Mouse (Mus musculus) C2C12 (cell line): ENCODE measurements around the gene Slc24a3.

ENCODE experiments used
- CEBPB ChIP-seq: IDR thresholded peaks from one replicate; pipeline ENCODE4 v1.6.1; 2011; ENCODE audit warnings: low read depth, mild to moderate bottlenecking, control low read depth, moderate library complexity
- CTCF ChIP-seq: IDR thresholded peaks from one replicate; pipeline ENCODE4 v1.5.1; 2011; ENCODE audit not compliant: control insufficient read depth, insufficient read depth, insufficient read length
- MAX ChIP-seq: IDR thresholded peaks from one replicate; pipeline ENCODE4 v1.6.1; 2011; ENCODE audit warnings: mild to moderate bottlenecking, control low read depth
- MYOD1 ChIP-seq: IDR thresholded peaks from one replicate; pipeline ENCODE4 v1.6.1; 2011; ENCODE audit warnings: low read depth; ENCODE audit not compliant: control insufficient read depth, insufficient read length
- MYOG ChIP-seq: IDR thresholded peaks from one replicate; pipeline ENCODE4 v1.6.1; 2011; ENCODE audit not compliant: control insufficient read depth, insufficient read length; ENCODE audit errors: extremely low read depth
- USF1 ChIP-seq: IDR thresholded peaks from one replicate; pipeline ENCODE4 v1.6.1; 2011; ENCODE audit warnings: low read depth, mild to moderate bottlenecking, control low read depth, moderate library complexity

GRCm38 (mm10) chr2:145331525-145331924 lies 164.0 kb downstream of the Slc24a3 start:
- no peak for TF ChIP-seq CTCF
- TF ChIP-seq USF1: no peak
- TF ChIP-seq MYOD1: no peak
- no peak for TF ChIP-seq MAX
- no peak for TF ChIP-seq MYOG
- TF ChIP-seq CEBPB: no peak
